Mouse (Mus musculus): ENCODE data around the gene Rtl10. TPM values are rescaled to one million over a fixed set of nuclear protein-coding genes. Genes with fewer than 3 reads are reported as not detected.

Gene Rtl10
- total and polyA plus RNA-seq, 3 experiments: 5.9 to 13.3 TPM; not detected in 1

DNA sequence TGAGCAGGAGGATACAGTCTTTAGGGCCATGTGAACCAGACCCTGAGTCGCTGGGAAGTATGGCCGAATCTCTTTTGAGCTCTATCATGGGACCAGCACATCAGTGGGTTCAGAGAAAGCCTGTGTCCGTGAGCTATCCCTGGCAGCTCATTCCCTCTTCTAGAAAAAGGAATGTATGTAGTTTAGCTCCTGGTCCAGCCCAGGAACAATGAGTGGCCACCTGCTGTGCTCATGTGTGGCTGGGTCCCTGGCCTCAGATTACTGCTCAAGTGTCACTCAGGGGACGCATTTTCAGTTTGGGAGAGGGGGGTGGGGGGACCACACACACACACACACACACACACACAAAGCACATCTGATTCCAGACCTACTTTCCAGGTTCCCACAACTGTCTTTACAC is 26.3 kb upstream of the Rtl10 start:
- TF ChIP-seq MYB (IDR thresholded peaks at IDR 0.05; ENCODE audit: low read depth, low read length): no peak
- no peak overlapping the region for H3K27ac ChIP-seq (ENCODE audit: control insufficient read depth, low read depth, low read length)
- H3K4me3 ChIP-seq (ENCODE audit: control insufficient read depth in 1 of 2, insufficient read depth in 1 of 2, low read depth in 2 of 2, low read length in 2 of 2): no peak overlapping the region
- peaks cover 0 to 2% of the 10 kb centered on the region in 2 experiments; a peak in 1 of 4 replicates for H3K36me3 ChIP-seq (ENCODE audit: control insufficient read depth in 1 of 2, insufficient read depth in 2 of 2, low read length in 2 of 2)
- H3K27me3 ChIP-seq (ENCODE audit: control insufficient read depth in 1 of 2, insufficient read depth in 2 of 2, low read length in 2 of 2): no peaks in the 10 kb centered on the region
- no peaks in the 10 kb centered on the region for H3K9me3 ChIP-seq (replicated peaks; ENCODE audit: insufficient read depth, low read length)
- no peak overlapping the region for H3K9ac ChIP-seq (ENCODE audit: control insufficient read depth, low read depth, low read length, poor library complexity, severe bottlenecking)
- no peaks in the 10 kb centered on the region for H3K79me2 ChIP-seq (ENCODE audit: control insufficient read depth, insufficient read depth, low read length, poor library complexity)
- H3K4me1 ChIP-seq (ENCODE audit: control insufficient read depth in 1 of 2, insufficient read depth in 2 of 2, low read length in 2 of 2): no peaks in the 10 kb centered on the region
- DNase-seq (ENCODE audit: low read depth, low spot score): no peak

DNA sequence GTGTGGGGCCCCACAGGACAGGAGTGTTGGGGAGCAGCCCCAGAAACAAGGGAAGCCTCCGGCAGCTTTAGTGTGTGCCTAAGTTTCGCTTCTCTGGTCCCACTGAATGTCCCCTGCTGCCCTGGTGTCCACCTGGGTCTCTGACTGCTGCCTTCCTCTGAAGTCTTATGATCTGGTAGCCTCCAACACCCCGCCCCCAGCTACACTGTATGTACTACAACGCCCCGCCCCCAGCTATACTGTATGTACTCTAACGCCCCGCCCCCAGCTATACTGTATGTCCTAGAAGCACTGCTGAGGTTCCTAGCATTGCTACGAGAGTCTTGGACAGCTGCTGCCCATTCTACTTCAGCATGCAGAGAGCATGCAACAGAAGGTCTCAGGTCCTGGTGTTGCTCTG is 25.7 kb upstream of the Rtl10 start:
- H3K36me3 ChIP-seq (ENCODE audit: control insufficient read depth in 1 of 2, insufficient read depth in 2 of 2, low read length in 2 of 2): peaks cover 0 to 2% of the 10 kb centered on the region in 2 experiments; a peak in 1 of 4 replicates
- no peak for DNase-seq (ENCODE audit: low read depth, low spot score)
- H3K27me3 ChIP-seq (ENCODE audit: control insufficient read depth in 1 of 2, insufficient read depth in 2 of 2, low read length in 2 of 2): no peaks in the 10 kb centered on the region
- H3K27ac ChIP-seq (ENCODE audit: control insufficient read depth, low read depth, low read length): no peak overlapping the region
- no peaks in the 10 kb centered on the region for H3K4me1 ChIP-seq (ENCODE audit: control insufficient read depth in 1 of 2, insufficient read depth in 2 of 2, low read length in 2 of 2)
- no peaks in the 10 kb centered on the region for H3K9me3 ChIP-seq (replicated peaks; ENCODE audit: insufficient read depth, low read length)
- TF ChIP-seq MAZ (IDR thresholded peaks at IDR 0.05; ENCODE audit: low read depth, low read length) (no peak), ZNF384 (IDR thresholded peaks at IDR 0.05; ENCODE audit: low read depth, low read length) (no peak), JUND (IDR thresholded peaks at IDR 0.05; ENCODE audit: low read depth, low read length) (no peak), MXI1 (IDR thresholded peaks at IDR 0.05; ENCODE audit: low read depth, low read length) (no peak), ZC3H11A (IDR thresholded peaks at IDR 0.05; ENCODE audit: low read depth, low read length) (no peak), SIN3A (IDR thresholded peaks at IDR 0.05; ENCODE audit: low read length) (no peak), CHD1 (IDR thresholded peaks at IDR 0.05; ENCODE audit: low read depth, low read length) (no peak), MYB (IDR thresholded peaks at IDR 0.05; ENCODE audit: low read depth, low read length) (no peak), MYC (IDR thresholded peaks at IDR 0.05; ENCODE audit: low read depth, low read length) (no peak), ZKSCAN1 (IDR thresholded peaks at IDR 0.05; ENCODE audit: low read depth, low read length) (no peak), EP300 (IDR thresholded peaks at IDR 0.05; ENCODE audit: low read depth in 1 of 2, low read length in 2 of 2) (no peak), CHD2 (IDR thresholded peaks at IDR 0.05; ENCODE audit: low read length) (no peak), NELFE (IDR thresholded peaks at IDR 0.05; ENCODE audit: low read depth, low read length) (no peak), NRF1 (IDR thresholded peaks at IDR 0.05; ENCODE audit: insufficient read depth, low read depth, low read length, poor library complexity, severe bottlenecking) (no peak), GATA1 (IDR thresholded peaks at IDR 0.05; ENCODE audit: low read depth, low read length) (no peak), E2F4 (IDR thresholded peaks at IDR 0.05; ENCODE audit: borderline replicate concordance, low read depth, low read length) (no peak), BHLHE40 (IDR thresholded peaks at IDR 0.05; ENCODE audit: borderline replicate concordance, low read depth, low read length) (no peak), TAL1 (IDR thresholded peaks at IDR 0.05; ENCODE audit: low read length) (no peak), SMC3 (IDR thresholded peaks at IDR 0.05; ENCODE audit: low read depth, low read length) (no peak), ZMIZ1 (IDR thresholded peaks at IDR 0.05; ENCODE audit: low read depth, low read length) (no peak)
- H3K79me2 ChIP-seq (ENCODE audit: control insufficient read depth, insufficient read depth, low read length, poor library complexity): no peaks in the 10 kb centered on the region
- no peak overlapping the region for H3K4me3 ChIP-seq (ENCODE audit: control insufficient read depth in 1 of 2, insufficient read depth in 1 of 2, low read depth in 2 of 2, low read length in 2 of 2)
- no peak overlapping the region for H3K9ac ChIP-seq (ENCODE audit: control insufficient read depth, low read depth, low read length, poor library complexity, severe bottlenecking)
